Mouse (Mus musculus): ENCODE measurements at regions not wholly inside any gene's neighbourhood (a gene's known extent, or its start where the extent isn't known, plus 50 kb on each side); places are given as distances from the start of the nearest gene placed in this dataset.

DNA sequence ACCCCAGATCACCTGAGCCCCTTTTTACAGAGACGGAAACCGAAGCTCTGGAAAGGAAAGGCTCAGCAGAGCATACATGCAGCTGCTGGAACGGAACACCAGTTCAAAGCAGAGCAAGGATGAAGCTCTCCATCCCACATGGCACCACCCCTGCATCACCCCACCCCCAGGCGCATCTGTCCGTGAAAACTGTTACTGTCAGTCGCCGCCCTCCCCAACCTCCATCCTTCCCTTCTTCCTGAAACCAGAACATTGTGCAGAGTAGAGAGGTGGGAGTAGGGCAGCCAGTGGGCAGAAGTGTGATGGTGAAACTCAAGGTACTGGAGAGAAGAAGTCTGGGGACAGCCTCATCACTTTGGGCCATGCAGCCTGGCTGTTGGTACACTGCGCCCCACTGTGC lies 84.6 kb downstream of the Rplp1 start:
- WGBS: 87% methylated on average over 8 of the region's 8 CpGs
- no peaks in the 10 kb centered on the region for H3K9me3 ChIP-seq (ENCODE audit: control insufficient read depth, low read length)
- H3K4me2 ChIP-seq (ENCODE audit: low read depth, low read length): no peak overlapping the region
- no peaks in the 10 kb centered on the region for H3K36me3 ChIP-seq (ENCODE audit: control insufficient read depth, insufficient read depth, low read length)
- no peak overlapping the region for H3K9ac ChIP-seq (ENCODE audit: low read depth, low read length)
- ATAC-seq (ENCODE audit: low read depth) (no peak), DNase-seq (ENCODE audit: low spot score) (no peak)
- H3K27me3 ChIP-seq (replicated peaks; ENCODE audit: control insufficient read depth, insufficient read depth, low read length): no peaks in the 10 kb centered on the region
- peaks cover 5% of the 10 kb centered on the region; the same call in 1 of the 2 replicates for H3K4me1 ChIP-seq (ENCODE audit: control insufficient read depth, insufficient read depth, low read length)
- H3K27ac ChIP-seq (replicated peaks; ENCODE audit: low read depth, low read length): no peak overlapping the region
- H3K4me3 ChIP-seq (ENCODE audit: low read depth, low read length): no peak overlapping the region

GRCm38 (mm10) chr9:61829301-61829700 lies 85.0 kb downstream of the Rplp1 start:
- ATAC-seq (ENCODE audit: low read depth): no peak
- 82% methylated on average over 3 of the region's 3 CpGs for WGBS

GRCm38 (mm10) chr9:61827721-61828120 lies 86.6 kb downstream of the Rplp1 start:
- ATAC-seq (ENCODE audit: low read depth): no peak
- H3K27me3 ChIP-seq (replicated peaks; ENCODE audit: control insufficient read depth, insufficient read depth, low read length): no peaks in the 10 kb centered on the region
- H3K4me3 ChIP-seq (ENCODE audit: low read depth, low read length): no peak overlapping the region
- WGBS: 85% methylated on average over 4 of the region's 4 CpGs
- peaks cover 5% of the 10 kb centered on the region; the same call in 1 of the 2 replicates for H3K4me1 ChIP-seq (ENCODE audit: control insufficient read depth, insufficient read depth, low read length)
- no peak overlapping the region for H3K4me2 ChIP-seq (ENCODE audit: low read depth, low read length)
- no peak overlapping the region for H3K27ac ChIP-seq (replicated peaks; ENCODE audit: low read depth, low read length)
- no peak for DNase-seq (ENCODE audit: low spot score)
- no peak overlapping the region for H3K9ac ChIP-seq (ENCODE audit: low read depth, low read length)
- H3K36me3 ChIP-seq (ENCODE audit: control insufficient read depth, insufficient read depth, low read length): no peaks in the 10 kb centered on the region
- no peaks in the 10 kb centered on the region for H3K9me3 ChIP-seq (ENCODE audit: control insufficient read depth, low read length)

More at GRCm38 (mm10) chr9:61829301-61829700, 85.0 kb downstream of the Rplp1 start:
- H3K4me1 ChIP-seq (ENCODE audit: control insufficient read depth, insufficient read depth, low read length): peaks cover 5% of the 10 kb centered on the region; the same call in 1 of the 2 replicates
- no peak overlapping the region for H3K4me2 ChIP-seq (ENCODE audit: low read depth, low read length)
- no peak overlapping the region for H3K4me3 ChIP-seq (ENCODE audit: low read depth, low read length)
- no peak overlapping the region for H3K27ac ChIP-seq (replicated peaks; ENCODE audit: low read depth, low read length)
- H3K9ac ChIP-seq (ENCODE audit: low read depth, low read length): no peak overlapping the region
- no peak for DNase-seq (ENCODE audit: low spot score)
- H3K9me3 ChIP-seq (ENCODE audit: control insufficient read depth, low read length): no peaks in the 10 kb centered on the region
- no peaks in the 10 kb centered on the region for H3K36me3 ChIP-seq (ENCODE audit: control insufficient read depth, insufficient read depth, low read length)
- H3K27me3 ChIP-seq (replicated peaks; ENCODE audit: control insufficient read depth, insufficient read depth, low read length): no peaks in the 10 kb centered on the region

DNA sequence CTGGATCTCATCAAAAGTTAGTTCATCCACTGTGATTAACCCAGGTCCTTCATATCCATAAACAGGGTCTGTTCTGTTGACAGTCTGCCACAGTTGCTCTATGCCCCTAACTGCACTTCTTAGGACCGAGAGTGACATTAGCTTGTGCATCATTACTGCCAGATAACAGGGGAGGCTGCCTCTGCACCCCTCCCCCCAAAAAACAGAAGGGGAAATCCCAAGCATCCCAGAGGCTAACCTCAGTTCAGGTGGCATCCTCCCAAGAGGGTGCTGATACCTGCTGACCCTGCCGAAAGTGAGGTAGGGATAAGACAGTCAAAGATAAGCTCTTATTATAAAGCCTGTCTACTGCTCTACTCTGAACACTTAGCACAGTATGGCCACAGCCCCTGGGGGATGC lies 87.3 kb downstream of the Rplp1 start:
- Histone ChIP-seq H3K4me1 (ENCODE audit: control insufficient read depth, insufficient read depth, low read length) (peaks cover 5% of the 10 kb centered on the region; the same call in 1 of the 2 replicates), H3K36me3 (ENCODE audit: control insufficient read depth, insufficient read depth, low read length) (no peaks in the 10 kb centered on the region), H3K4me3 (ENCODE audit: low read depth, low read length) (no peak overlapping the region), H3K9me3 (ENCODE audit: control insufficient read depth, low read length) (peaks cover 2% of the 10 kb centered on the region; the same call in 1 of the 2 replicates), H3K27me3 (replicated peaks; ENCODE audit: control insufficient read depth, insufficient read depth, low read length) (no peaks in the 10 kb centered on the region), H3K4me2 (ENCODE audit: low read depth, low read length) (no peak overlapping the region), H3K9ac (ENCODE audit: low read depth, low read length) (no peak overlapping the region), H3K27ac (replicated peaks; ENCODE audit: low read depth, low read length) (no peak overlapping the region)
- no peak for ATAC-seq (ENCODE audit: low read depth)
- DNase-seq (ENCODE audit: low spot score): no peak
- 82% methylated on average over 2 of the region's 2 CpGs for WGBS

DNA sequence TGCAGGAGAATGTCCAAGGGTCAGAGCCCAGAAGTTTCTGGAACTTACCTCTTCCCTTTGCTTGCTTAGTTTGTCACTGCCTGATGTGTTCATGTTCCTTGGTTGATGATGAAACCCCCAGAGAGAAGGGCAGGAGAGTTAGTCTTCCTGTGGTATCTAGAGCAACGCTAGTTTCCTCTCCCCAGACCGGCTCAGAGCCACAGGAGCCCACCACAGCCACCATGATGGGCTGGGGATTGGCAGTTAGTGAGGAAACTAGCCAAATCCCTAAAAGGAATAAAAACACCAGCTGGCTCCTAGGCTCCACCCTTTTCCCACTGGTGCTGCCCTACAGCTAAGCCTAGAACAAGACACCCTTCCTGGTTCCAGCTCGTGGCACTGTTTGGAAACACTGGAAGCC lies 87.9 kb downstream of the Rplp1 start:
- ATAC-seq (ENCODE audit: low read depth): no peak
- peaks cover 5% of the 10 kb centered on the region; the same call in 1 of the 2 replicates for H3K4me1 ChIP-seq (ENCODE audit: control insufficient read depth, insufficient read depth, low read length)
- H3K9me3 ChIP-seq (ENCODE audit: control insufficient read depth, low read length): peaks cover 5% of the 10 kb centered on the region; the same call in 1 of the 2 replicates
- no peak overlapping the region for H3K27ac ChIP-seq (replicated peaks; ENCODE audit: low read depth, low read length)
- H3K36me3 ChIP-seq (ENCODE audit: control insufficient read depth, insufficient read depth, low read length): no peaks in the 10 kb centered on the region
- 43% methylated on average over 3 of the region's 3 CpGs for WGBS
- no peak overlapping the region for H3K9ac ChIP-seq (ENCODE audit: low read depth, low read length)
- peak; percentile 15 for DNase-seq (ENCODE audit: low spot score)
- H3K4me3 ChIP-seq (ENCODE audit: low read depth, low read length): no peak overlapping the region
- no peaks in the 10 kb centered on the region for H3K27me3 ChIP-seq (replicated peaks; ENCODE audit: control insufficient read depth, insufficient read depth, low read length)
- H3K4me2 ChIP-seq (ENCODE audit: low read depth, low read length): no peak overlapping the region

DNA sequence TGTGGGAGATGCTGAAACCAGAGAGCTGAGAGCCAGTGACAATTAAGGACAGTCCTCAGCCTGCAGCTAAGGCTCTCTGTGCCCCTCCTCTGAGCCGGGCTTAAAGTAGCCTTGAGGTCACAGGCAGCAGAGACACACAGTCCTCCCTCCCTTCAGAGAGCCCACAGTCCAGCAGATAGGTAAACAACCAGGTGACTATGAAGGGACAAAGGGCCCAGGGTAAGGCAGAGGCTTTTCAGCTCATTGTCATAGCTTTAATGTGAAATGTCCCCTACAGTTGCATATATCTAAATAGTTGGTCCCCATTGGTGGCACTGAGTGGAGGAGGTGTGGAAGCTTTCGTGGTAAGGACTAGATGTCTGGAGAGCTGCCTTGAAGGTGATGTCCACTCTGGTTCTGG lies 88.5 kb downstream of the Rplp1 start:
- H3K9ac ChIP-seq (ENCODE audit: low read depth, low read length): no peak overlapping the region
- 72% methylated on average over 2 of the region's 2 CpGs for WGBS
- peaks cover 5% of the 10 kb centered on the region; the same call in 1 of the 2 replicates for H3K9me3 ChIP-seq (ENCODE audit: control insufficient read depth, low read length)
- H3K4me1 ChIP-seq (ENCODE audit: control insufficient read depth, insufficient read depth, low read length): peaks cover 5% of the 10 kb centered on the region; the same call in 1 of the 2 replicates
- no peaks in the 10 kb centered on the region for H3K27me3 ChIP-seq (replicated peaks; ENCODE audit: control insufficient read depth, insufficient read depth, low read length)
- H3K27ac ChIP-seq (replicated peaks; ENCODE audit: low read depth, low read length): no peak overlapping the region
- no peak for ATAC-seq (ENCODE audit: low read depth)
- H3K4me2 ChIP-seq (ENCODE audit: low read depth, low read length): no peak overlapping the region
- DNase-seq (ENCODE audit: low spot score): no peak
- no peaks in the 10 kb centered on the region for H3K36me3 ChIP-seq (ENCODE audit: control insufficient read depth, insufficient read depth, low read length)
- no peak overlapping the region for H3K4me3 ChIP-seq (ENCODE audit: low read depth, low read length)

DNA sequence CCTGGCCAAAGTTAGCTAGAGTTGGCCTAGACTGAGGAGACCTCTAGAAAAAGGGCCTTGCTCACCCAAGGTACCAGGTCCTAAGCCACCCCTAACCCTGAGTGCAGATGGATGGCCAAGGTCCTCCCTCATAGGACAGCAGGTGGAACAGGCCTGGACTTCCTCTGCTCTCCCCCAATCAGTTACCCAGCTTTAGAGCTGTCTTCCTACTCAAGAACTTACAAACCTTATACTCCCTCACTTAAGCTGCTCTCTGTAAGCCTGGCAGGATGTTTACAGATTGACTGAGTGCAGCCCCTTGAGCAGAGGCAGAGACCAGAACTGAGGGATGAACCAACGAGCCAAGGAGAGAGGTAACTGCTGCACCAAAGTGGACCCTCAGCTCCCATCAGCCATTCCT lies 94.5 kb downstream of the Rplp1 start:
- Histone ChIP-seq H3K36me3 (ENCODE audit: control insufficient read depth, insufficient read depth, low read length) (no peaks in the 10 kb centered on the region), H3K9ac (ENCODE audit: low read depth, low read length) (no peak overlapping the region), H3K4me2 (ENCODE audit: low read depth, low read length) (no peak overlapping the region), H3K4me1 (ENCODE audit: control insufficient read depth, insufficient read depth, low read length) (no peaks in the 10 kb centered on the region; the same call in 1 of the 2 replicates), H3K27ac (replicated peaks; ENCODE audit: low read depth, low read length) (no peak overlapping the region), H3K4me3 (ENCODE audit: low read depth, low read length) (no peak overlapping the region), H3K9me3 (ENCODE audit: control insufficient read depth, low read length) (peaks cover 5% of the 10 kb centered on the region; the same call in 1 of the 2 replicates), H3K27me3 (replicated peaks; ENCODE audit: control insufficient read depth, insufficient read depth, low read length) (no peaks in the 10 kb centered on the region)
- ATAC-seq (ENCODE audit: low read depth): no peak
- 77% methylated on average over 1 of the region's 1 CpGs for WGBS
- no peak for DNase-seq (ENCODE audit: low spot score)

- 57% methylated on average over 9 of the region's 11 CpGs for WGBS
- ATAC-seq (ENCODE audit: low read depth): peak; percentile 67
Observed at GRCm38 (mm10) chr9:61816589-61817179, 97.7 kb downstream of the Rplp1 start.

DNA sequence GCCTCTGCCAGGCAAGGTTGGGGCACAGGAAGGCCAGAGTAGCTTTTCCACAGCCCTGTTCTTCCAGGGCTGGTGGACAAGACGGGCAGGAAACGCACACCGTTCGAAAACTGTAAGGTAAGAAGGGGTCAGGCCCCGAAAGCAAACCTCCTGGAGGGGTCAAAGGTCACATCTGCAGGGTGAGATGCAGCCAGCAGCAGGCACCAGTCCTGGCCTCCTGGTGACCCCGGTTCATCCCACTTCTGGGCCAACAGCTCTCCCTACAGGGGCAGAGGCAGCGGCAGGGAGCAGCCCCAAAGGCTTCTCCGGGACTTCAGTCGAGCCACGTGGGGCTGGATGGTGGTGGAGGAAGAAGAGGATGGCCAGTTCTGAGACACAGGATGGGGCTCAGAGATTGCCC lies 98.3 kb downstream of the Rplp1 start:
- 35% methylated on average over 10 of the region's 10 CpGs for WGBS
- no peak overlapping the region for H3K4me3 ChIP-seq (ENCODE audit: low read depth, low read length)
- no peaks in the 10 kb centered on the region for H3K36me3 ChIP-seq (ENCODE audit: control insufficient read depth, insufficient read depth, low read length)
- H3K9me3 ChIP-seq (ENCODE audit: control insufficient read depth, low read length): no peaks in the 10 kb centered on the region
- no peak overlapping the region for H3K9ac ChIP-seq (ENCODE audit: low read depth, low read length)
- H3K4me1 ChIP-seq (ENCODE audit: control insufficient read depth, insufficient read depth, low read length): no peaks in the 10 kb centered on the region; the same call in 1 of the 2 replicates
- DNase-seq (ENCODE audit: low spot score) (no peak), ATAC-seq (ENCODE audit: low read depth) (no peak)
- H3K27me3 ChIP-seq (replicated peaks; ENCODE audit: control insufficient read depth, insufficient read depth, low read length): no peaks in the 10 kb centered on the region; the same call in 1 of the 2 replicates
- no peak overlapping the region for H3K27ac ChIP-seq (replicated peaks; ENCODE audit: low read depth, low read length)
- no peak overlapping the region for H3K4me2 ChIP-seq (ENCODE audit: low read depth, low read length)

More at GRCm38 (mm10) chr9:61816589-61817179, 97.7 kb downstream of the Rplp1 start:
- no peaks in the 10 kb centered on the region for H3K36me3 ChIP-seq (ENCODE audit: control insufficient read depth, insufficient read depth, low read length)
- H3K9me3 ChIP-seq (ENCODE audit: control insufficient read depth, low read length): no peaks in the 10 kb centered on the region
- H3K27ac ChIP-seq (replicated peaks; ENCODE audit: low read depth, low read length): no peak overlapping the region
- no peaks in the 10 kb centered on the region; the same call in 1 of the 2 replicates for H3K4me1 ChIP-seq (ENCODE audit: control insufficient read depth, insufficient read depth, low read length)
- H3K4me3 ChIP-seq (ENCODE audit: low read depth, low read length): no peak overlapping the region
- no peak overlapping the region for H3K4me2 ChIP-seq (ENCODE audit: low read depth, low read length)
- H3K9ac ChIP-seq (ENCODE audit: low read depth, low read length): no peak overlapping the region
- peak; percentile 65 for DNase-seq (ENCODE audit: low spot score)
- H3K27me3 ChIP-seq (replicated peaks; ENCODE audit: control insufficient read depth, insufficient read depth, low read length): no peaks in the 10 kb centered on the region; the same call in 1 of the 2 replicates
